Mouse (Mus musculus): ENCODE measurements around the gene Vsig8.

GRCm38 (mm10) chr1:172563465-172563828, 7.7 kb downstream of the Vsig8 start:
- TF ChIP-seq CTCF (IDR thresholded peaks at IDR 0.05; ENCODE audit: extremely low read depth, insufficient read depth, low read length) (no peak), POLR2A (IDR thresholded peaks at IDR 0.05; ENCODE audit: extremely low read depth, insufficient read depth, low read length) (no peak)

Data from cortical plate, adult 2 months (tissue).